Mouse (Mus musculus) heart, adult 2 months (tissue): ENCODE results near the gene Nutm1.

Experiments
- CTCF ChIP-seq: fragments of 200-600 bp; IDR thresholded peaks from 2 replicates; pipeline ENCODE4 v1.8.1; 2022; ENCODE audit warnings: antibody characterized with exemption, mild to moderate bottlenecking, moderate library complexity
- EP300 ChIP-seq: fragments of 200-500 bp; IDR thresholded peaks from 2 replicates; pipeline ENCODE4 v1.6.1; 2011; ENCODE audit warnings: low read depth, low read length, control low read depth; ENCODE audit not compliant: insufficient read depth
- POLR2A ChIP-seq: fragments of 200-500 bp; IDR thresholded peaks from 2 replicates; pipeline ENCODE4 v1.6.1; 2011; ENCODE audit warnings: mild to moderate bottlenecking, low read depth, low read length, control low read depth; ENCODE audit not compliant: insufficient read depth

GRCm38 (mm10) chr2:112273474-112273873, 14.4 kb upstream of the Nutm1 start:
- TF ChIP-seq CTCF, result no peak
- TF ChIP-seq POLR2A, result no peak
- no peak for TF ChIP-seq EP300
